Mouse (Mus musculus) CD4-positive, CD25-positive, alpha-beta regulatory T cell (primary cell): Measurements from ENCODE around the gene Pnkd. TPM values are rescaled to one million over a fixed set of nuclear protein-coding genes. Genes with fewer than 3 reads are reported as not detected.

Experiments
- polyA plus RNA-seq: library from polyadenylated mRNA; unstranded; fragments of 100-300 nt; shearing (Covaris generic); gene quantifications from one replicate; pipeline ENCODE4 v1.2.1, GENCODE M21; 2017

Pnkd gene
- polyA plus RNA-seq: 63.7 TPM

DNA sequence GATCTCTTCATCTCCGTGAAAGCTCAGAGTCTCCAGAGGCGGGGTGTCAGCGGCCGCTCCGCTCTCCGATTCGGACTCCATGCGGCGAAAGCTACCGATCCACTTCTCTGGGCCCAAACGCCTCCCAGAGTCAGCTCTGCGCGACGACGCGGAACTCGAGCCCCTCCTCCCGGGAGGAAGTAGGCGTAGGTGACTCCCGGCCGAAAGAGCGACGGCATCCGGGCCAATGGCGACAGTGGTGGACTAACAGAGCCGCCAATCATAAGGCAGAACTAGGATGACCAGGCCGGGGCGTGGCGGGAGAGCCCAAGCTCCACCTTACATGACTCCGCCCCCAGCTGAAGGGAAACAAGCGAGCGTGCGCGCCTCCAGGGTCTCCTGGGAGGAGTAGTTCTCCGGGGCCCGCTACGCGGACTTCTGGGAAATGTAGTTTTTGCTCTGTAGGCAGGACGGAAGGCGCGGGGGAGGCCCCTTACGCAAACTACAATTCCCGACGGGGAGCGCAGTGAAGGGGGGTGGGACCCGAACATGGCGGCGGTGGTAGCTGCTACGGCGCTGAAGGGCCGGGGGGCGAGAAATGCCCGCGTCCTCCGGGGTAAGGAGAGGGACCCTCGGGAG, at the start of gene Pnkd, which contains the start of gene Aamp:
Gene Pnkd, plus strand, starts transcription at position 388 of the 618 bp plus-strand sequence.
Gene Aamp, minus strand, starts transcription at position 196 of the 618 bp plus-strand sequence.

GRCm38 (mm10) chr1:74235938-74236589, 48.7 kb upstream of the Pnkd start, which contains the start of gene Arpc2:
Gene Arpc2 (plus strand): TSS chr1:74236084.

GRCm38 (mm10) chr1:74278538-74278937, 6.2 kb upstream of the Pnkd start, which contains the start of gene Gpbar1:
Gene Gpbar1 (plus strand): TSS chr1:74278550.

DNA sequence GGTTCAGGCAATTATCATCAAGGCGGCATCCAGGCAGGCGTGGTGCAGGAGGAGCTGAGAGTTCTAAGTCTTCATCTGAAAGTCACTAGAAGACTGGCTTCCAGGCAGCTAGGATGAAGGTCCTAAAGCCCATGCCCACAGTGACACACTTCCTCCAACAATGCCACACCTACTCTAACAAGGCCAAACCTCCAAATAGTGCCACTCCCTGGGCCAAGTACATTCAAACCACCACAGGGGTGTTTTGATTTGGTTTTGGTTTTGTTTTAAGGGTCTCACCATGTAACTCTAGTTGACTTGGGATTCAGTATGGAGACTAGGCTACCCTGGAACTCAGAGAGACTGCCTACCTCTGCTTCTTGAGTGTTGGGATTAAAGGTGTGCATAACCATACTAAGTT, 20.8 kb downstream of the Pnkd start, which contains the start of gene Tmbim1:
Gene Tmbim1, minus strand, starts transcription at position 101 of the 400 bp plus-strand sequence.

DNA sequence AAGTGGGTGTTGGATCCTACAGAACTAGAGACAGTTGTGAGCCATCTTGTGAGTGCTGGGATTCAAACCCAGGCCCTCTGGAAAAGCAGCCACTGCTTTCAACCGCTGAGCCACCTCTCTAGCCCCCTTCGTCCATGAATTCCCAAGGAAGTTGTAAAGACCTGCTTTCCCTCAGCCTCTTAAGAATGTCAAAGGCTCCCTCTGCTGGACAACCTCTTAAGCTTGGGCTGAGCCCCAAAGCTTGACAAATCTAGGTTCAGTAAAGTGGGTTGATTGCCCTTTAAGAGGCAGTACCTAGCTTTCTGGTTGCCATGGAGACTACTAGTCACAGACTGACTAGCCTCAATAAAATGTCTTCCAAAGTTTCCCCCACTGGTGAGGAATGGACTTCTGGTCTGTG, 77.1 kb downstream of the Pnkd start, which contains the start of gene Catip:
Gene Catip, plus strand, starts transcription at position 297 of the 400 bp plus-strand sequence.

DNA sequence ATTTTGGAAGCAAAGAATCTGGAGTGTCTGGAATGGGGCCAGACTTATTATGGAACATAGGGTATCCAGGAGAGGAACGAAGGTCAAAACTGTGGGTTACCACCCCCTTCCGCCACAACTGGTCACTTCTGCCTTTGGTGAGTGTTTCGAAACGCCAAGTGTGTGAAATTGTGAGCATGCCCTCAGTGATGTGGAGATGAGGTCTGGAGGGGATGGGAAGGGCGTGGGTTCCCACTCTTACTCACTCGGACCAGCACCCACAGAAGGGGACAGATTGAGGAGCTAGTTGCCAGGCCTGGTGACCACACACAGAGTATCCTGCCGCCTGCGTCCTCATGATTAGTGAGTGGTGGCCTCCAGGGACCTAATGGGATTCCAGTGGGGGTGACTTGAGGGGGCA, 90.2 kb downstream of the Pnkd start, which contains the start of gene Slc11a1:
Gene Slc11a1, plus strand, starts transcription at position 216 of the 400 bp plus-strand sequence.

GRCm38 (mm10) chr1:74390924-74391748, 106.4 kb downstream of the Pnkd start, which contains the start of gene Ctdsp1:
Gene Ctdsp1 (plus strand): TSS chr1:74391509.

Other genes starting within 250 kb of the Pnkd start
- gene Tns1, start 160.5 kb upstream of the Pnkd start, polyA plus RNA-seq: 27.7 TPM
- 0.07 TPM for gene Rufy4, start 159.4 kb upstream of the Pnkd start, polyA plus RNA-seq
- gene Cxcr2, start 130.9 kb upstream of the Pnkd start, polyA plus RNA-seq: 0.07 TPM
- gene Cxcr1, start 90.3 kb upstream of the Pnkd start, polyA plus RNA-seq: not detected
- gene Arpc2, start 48.8 kb upstream of the Pnkd start, polyA plus RNA-seq: 1,046 TPM
- 0.17 TPM for gene Gpbar1, start 6.4 kb upstream of the Pnkd start, polyA plus RNA-seq
- 242 TPM for gene Aamp, start 192 bp upstream of the Pnkd start, polyA plus RNA-seq
- gene Tmbim1, start 20.7 kb downstream of the Pnkd start, polyA plus RNA-seq: 12.8 TPM
- gene Catip, start 77.2 kb downstream of the Pnkd start, polyA plus RNA-seq: not detected
- 1.7 TPM for gene Slc11a1, start 90.3 kb downstream of the Pnkd start, polyA plus RNA-seq
- gene Ctdsp1, start 106.6 kb downstream of the Pnkd start, polyA plus RNA-seq: 5.1 TPM
- gene Vil1, start 124.4 kb downstream of the Pnkd start, polyA plus RNA-seq: 0.17 TPM
- gene Cnot9, start 221.1 kb downstream of the Pnkd start, polyA plus RNA-seq: 33.4 TPM